Mouse (Mus musculus) ovary, adult 18-20 months (tissue): ENCODE results near the gene Paics.
"Not testable (repeated sequence)": the region's sequence is repeated elsewhere in the genome, so short reads cannot be mapped to it uniquely, and the experiment has no call there.

Experiments
- DNase-seq: peaks from one replicate; pipeline ENCODE4 v3.0.0; 2022; ENCODE audit warnings: low spot score, mixed read lengths

Paics gene

GRCm38 (mm10) chr5:76951106-76952027 lies at the start of gene Paics, which contains the start of gene Ppat:
Gene Paics (plus strand): TSS chr5:76951307.
Gene Ppat (minus strand): TSS chr5:76951578.
- DNase-seq: peak; percentile 98

GRCm38 (mm10) chr5:76902131-76902530 lies 49.0 kb upstream of the Paics start:
- DNase-seq: no peak

GRCm38 (mm10) chr5:76904713-76905404 lies 46.2 kb upstream of the Paics start:
- no peak for DNase-seq

- DNase-seq: peak; percentile 87
These were observed 45.5 kb upstream of the Paics start, which contains the start of gene Aasdh for GRCm38 (mm10) chr5:76905405-76906154. Gene Aasdh (minus strand): TSS chr5:76905514.

- no peak for DNase-seq
These were observed 45.0 kb upstream of the Paics start for GRCm38 (mm10) chr5:76906155-76906499.

- DNase-seq: no peak
These were observed 40.3 kb upstream of the Paics start for GRCm38 (mm10) chr5:76910807-76911206.

- DNase-seq: not testable (repeated sequence)
These were observed 38.6 kb upstream of the Paics start for GRCm38 (mm10) chr5:76912522-76912921.

- no peak for DNase-seq
These were observed 28.3 kb upstream of the Paics start for GRCm38 (mm10) chr5:76922833-76923232.

- DNase-seq: peak; percentile 57
These were observed 27.7 kb upstream of the Paics start for GRCm38 (mm10) chr5:76923428-76923827.

- DNase-seq: no peak
These were observed 26.8 kb upstream of the Paics start for GRCm38 (mm10) chr5:76924296-76924695.

GRCm38 (mm10) chr5:76928124-76928832 lies 22.8 kb upstream of the Paics start:
- DNase-seq: peak; percentile 56

GRCm38 (mm10) chr5:76929180-76929877 lies 21.8 kb upstream of the Paics start:
- no peak for DNase-seq

- DNase-seq: no peak
These were observed 11.4 kb upstream of the Paics start for GRCm38 (mm10) chr5:76939717-76940116.

- no peak for DNase-seq
These were observed 9.1 kb upstream of the Paics start for GRCm38 (mm10) chr5:76941975-76942374.

- no peak for DNase-seq
These were observed 8.6 kb upstream of the Paics start for GRCm38 (mm10) chr5:76942505-76942904.

- DNase-seq: no peak
These were observed 6.0 kb upstream of the Paics start for GRCm38 (mm10) chr5:76944965-76945677.

- no peak for DNase-seq
These were observed 5.5 kb upstream of the Paics start for GRCm38 (mm10) chr5:76945678-76946033.

GRCm38 (mm10) chr5:76947142-76947541 lies 4.0 kb upstream of the Paics start:
- no peak for DNase-seq

- DNase-seq: no peak
These were observed 3.3 kb upstream of the Paics start for GRCm38 (mm10) chr5:76947758-76948157.

GRCm38 (mm10) chr5:76950343-76951105 lies 583 bp upstream of the Paics start:
- no peak for DNase-seq
